Mouse (Mus musculus): ENCODE data around the gene Gatd1. TPM values are rescaled to one million over a fixed set of nuclear protein-coding genes. Genes with fewer than 3 reads are reported as not detected.

Gatd1 gene
- total RNA-seq, 1 experiment, result 25.9 TPM

GRCm38 (mm10) chr7:141364349-141365048 is 49.4 kb downstream of the Gatd1 start:
- Histone ChIP-seq H3K36me3 (ENCODE audit: control insufficient read depth, insufficient read depth, low read length, poor library complexity, severe bottlenecking) (no peaks in the 10 kb centered on the region), H3K9me3 (ENCODE audit: control insufficient read depth, insufficient read depth, low read depth, low read length) (no peaks in the 10 kb centered on the region), H3K4me1 (ENCODE audit: control insufficient read depth in 2 of 2, insufficient read depth in 2 of 2, low read length in 2 of 2, poor library complexity in 1 of 2) (peaks cover 0 to 4% of the 10 kb centered on the region in 2 experiments; a peak in 1 of 4 replicates), H3K27ac (ENCODE audit: insufficient read depth, low read depth, low read length, poor library complexity, severe bottlenecking) (no peak overlapping the region), H3K9ac (ENCODE audit: insufficient read depth, low read depth, low read length, poor library complexity, severe bottlenecking) (no peak overlapping the region), H3K4me3 (ENCODE audit: insufficient read depth in 1 of 2, low read depth in 1 of 2, low read length in 2 of 2, poor library complexity in 1 of 2, severe bottlenecking in 1 of 2) (no peak overlapping the region)
- in situ Hi-C loops (cut with MboI; ENCODE audit: low sequenced_read_pairs in 2 of 2, unreplicated experiment in 2 of 2), result no loop called here
- DNase-seq (ENCODE audit: low read depth, low spot score), result no peak
- TF ChIP-seq HCFC1 (IDR thresholded peaks at IDR 0.05; ENCODE audit: borderline replicate concordance, insufficient read depth, low read length) (no peak), ZC3H11A (IDR thresholded peaks at IDR 0.05; ENCODE audit: borderline replicate concordance, low read depth, low read length) (no peak), MAFK (IDR thresholded peaks at IDR 0.05; ENCODE audit: insufficient read depth, low read depth, low read length) (no peak), CHD2 (IDR thresholded peaks at IDR 0.05; ENCODE audit: low read depth, low read length) (no peak), ZNF384 (IDR thresholded peaks at IDR 0.05; ENCODE audit: low read depth, low read length) (no peak)

GRCm38 (mm10) chr7:141363752-141364125 is 50.2 kb downstream of the Gatd1 start:
- H3K9me3 ChIP-seq (ENCODE audit: control insufficient read depth, insufficient read depth, low read depth, low read length), result no peaks in the 10 kb centered on the region
- H3K36me3 ChIP-seq (ENCODE audit: control insufficient read depth, insufficient read depth, low read length, poor library complexity, severe bottlenecking), result no peaks in the 10 kb centered on the region
- H3K9ac ChIP-seq (ENCODE audit: insufficient read depth, low read depth, low read length, poor library complexity, severe bottlenecking), result no peak overlapping the region
- H3K27ac ChIP-seq (ENCODE audit: insufficient read depth, low read depth, low read length, poor library complexity, severe bottlenecking), result no peak overlapping the region
- in situ Hi-C loops (cut with MboI; ENCODE audit: low sequenced_read_pairs in 2 of 2, unreplicated experiment in 2 of 2), result no loop called here
- TF ChIP-seq ZNF384 (IDR thresholded peaks at IDR 0.05; ENCODE audit: low read depth, low read length) (no peak), MAFK (IDR thresholded peaks at IDR 0.05; ENCODE audit: insufficient read depth, low read depth, low read length) (no peak), CHD2 (IDR thresholded peaks at IDR 0.05; ENCODE audit: low read depth, low read length) (no peak), HCFC1 (IDR thresholded peaks at IDR 0.05; ENCODE audit: borderline replicate concordance, insufficient read depth, low read length) (no peak), ZC3H11A (IDR thresholded peaks at IDR 0.05; ENCODE audit: borderline replicate concordance, low read depth, low read length) (no peak)
- H3K4me1 ChIP-seq (ENCODE audit: control insufficient read depth in 2 of 2, insufficient read depth in 2 of 2, low read length in 2 of 2, poor library complexity in 1 of 2), result peaks cover 0 to 4% of the 10 kb centered on the region in 2 experiments; a peak in 1 of 4 replicates
- no peak for DNase-seq (ENCODE audit: low read depth, low spot score)
- H3K4me3 ChIP-seq (ENCODE audit: insufficient read depth in 1 of 2, low read depth in 1 of 2, low read length in 2 of 2, poor library complexity in 1 of 2, severe bottlenecking in 1 of 2), result no peak overlapping the region

- Histone ChIP-seq H3K27ac (ENCODE audit: insufficient read depth, low read depth, low read length, poor library complexity, severe bottlenecking) (no peak overlapping the region), H3K4me3 (ENCODE audit: insufficient read depth in 1 of 2, low read depth in 1 of 2, low read length in 2 of 2, poor library complexity in 1 of 2, severe bottlenecking in 1 of 2) (no peak overlapping the region), H3K4me1 (ENCODE audit: control insufficient read depth in 2 of 2, insufficient read depth in 2 of 2, low read length in 2 of 2, poor library complexity in 1 of 2) (peaks cover 0 to 3% of the 10 kb centered on the region in 2 experiments; a peak in 1 of 4 replicates), H3K36me3 (ENCODE audit: control insufficient read depth, insufficient read depth, low read length, poor library complexity, severe bottlenecking) (no peaks in the 10 kb centered on the region), H3K9ac (ENCODE audit: insufficient read depth, low read depth, low read length, poor library complexity, severe bottlenecking) (no peak overlapping the region), H3K9me3 (ENCODE audit: control insufficient read depth, insufficient read depth, low read depth, low read length) (no peaks in the 10 kb centered on the region)
- peak; percentile 73 for DNase-seq (ENCODE audit: low read depth, low spot score)
- in situ Hi-C loops (cut with MboI; ENCODE audit: low sequenced_read_pairs in 2 of 2, unreplicated experiment in 2 of 2), result no loop called here
- no peak for TF ChIP-seq MAFK (IDR thresholded peaks at IDR 0.05; ENCODE audit: insufficient read depth, low read depth, low read length)
- no peak for TF ChIP-seq CHD2 (IDR thresholded peaks at IDR 0.05; ENCODE audit: low read depth, low read length)
- TF ChIP-seq ZC3H11A (IDR thresholded peaks at IDR 0.05; ENCODE audit: borderline replicate concordance, low read depth, low read length), result peak; percentile 81; the same call in 1 of the 2 replicates
Measured at GRCm38 (mm10) chr7:141363106-141363751, 50.7 kb downstream of the Gatd1 start.

- Histone ChIP-seq H3K9ac (ENCODE audit: insufficient read depth, low read depth, low read length, poor library complexity, severe bottlenecking) (peak overlapping the region; percentile 6; the same call in 1 of the 2 replicates), H3K4me3 (ENCODE audit: insufficient read depth in 1 of 2, low read depth in 1 of 2, low read length in 2 of 2, poor library complexity in 1 of 2, severe bottlenecking in 1 of 2) (peak overlapping the region in 1 of 2 experiments; percentile 57; a peak in 3 of 4 replicates), H3K9me3 (ENCODE audit: control insufficient read depth, insufficient read depth, low read depth, low read length) (no peaks in the 10 kb centered on the region), H3K27ac (ENCODE audit: insufficient read depth, low read depth, low read length, poor library complexity, severe bottlenecking) (no peak overlapping the region), H3K36me3 (ENCODE audit: control insufficient read depth, insufficient read depth, low read length, poor library complexity, severe bottlenecking) (no peaks in the 10 kb centered on the region), H3K4me1 (ENCODE audit: control insufficient read depth in 2 of 2, insufficient read depth in 2 of 2, low read length in 2 of 2, poor library complexity in 1 of 2) (peaks cover 0 to 9% of the 10 kb centered on the region in 2 experiments; a peak in 2 of 4 replicates)
- DNase-seq (ENCODE audit: low read depth, low spot score), result no peak
- in situ Hi-C loops (cut with MboI; ENCODE audit: low sequenced_read_pairs in 2 of 2, unreplicated experiment in 2 of 2), result no loop called here
- TF ChIP-seq ZNF384 (IDR thresholded peaks at IDR 0.05; ENCODE audit: low read depth, low read length) (no peak), HCFC1 (IDR thresholded peaks at IDR 0.05; ENCODE audit: borderline replicate concordance, insufficient read depth, low read length) (no peak), ZC3H11A (IDR thresholded peaks at IDR 0.05; ENCODE audit: borderline replicate concordance, low read depth, low read length) (no peak), MAFK (IDR thresholded peaks at IDR 0.05; ENCODE audit: insufficient read depth, low read depth, low read length) (no peak), CHD2 (IDR thresholded peaks at IDR 0.05; ENCODE audit: low read depth, low read length) (no peak)
Measured at GRCm38 (mm10) chr7:141361510-141361909, 52.4 kb downstream of the Gatd1 start.

Other genes with a start within 250 kb of the Gatd1 start
- gene Rnh1, start 241.3 kb downstream of the Gatd1 start, total RNA-seq (2012; rRNA removed), result 61.9 and 70.3 TPM in 2 replicates
- gene Hras, start 220.1 kb downstream of the Gatd1 start, total RNA-seq (2012; rRNA removed), result 130 and 133 TPM in 2 replicates
- gene Lrrc56, start 220.0 kb downstream of the Gatd1 start, total RNA-seq (2012; rRNA removed), result 3.3 and 3.9 TPM in 2 replicates
- gene Lmntd2, start 200.1 kb downstream of the Gatd1 start, total RNA-seq (2012; rRNA removed), result 4.0 and 6.4 TPM in 2 replicates
- 32.2 and 44.3 TPM in 2 replicates for gene Rassf7, start 198.3 kb downstream of the Gatd1 start, total RNA-seq (2012; rRNA removed)
- gene Phrf1, start 185.4 kb downstream of the Gatd1 start, total RNA-seq (2012; rRNA removed), result 101 and 107 TPM in 2 replicates
- gene Irf7, start 147.7 kb downstream of the Gatd1 start, total RNA-seq (2012; rRNA removed), result 0.58 and 0.67 TPM in 2 replicates
- gene Cdhr5, start 137.3 kb downstream of the Gatd1 start, total RNA-seq (2012; rRNA removed), result 0.13 and 0.26 TPM in 2 replicates
- 12.0 and 31.9 TPM in 2 replicates for gene Sct, start 135.0 kb downstream of the Gatd1 start, total RNA-seq (2012; rRNA removed)
- 0.76 and 0.95 TPM in 2 replicates for gene Drd4, start 122.1 kb downstream of the Gatd1 start, total RNA-seq (2012; rRNA removed)
- gene Deaf1, start 86.4 kb downstream of the Gatd1 start, total RNA-seq (2012; rRNA removed), result 23.7 and 31.1 TPM in 2 replicates
- gene Tmem80, start 86.4 kb downstream of the Gatd1 start, total RNA-seq (2012; rRNA removed), result 7.3 and 9.7 TPM in 2 replicates
- gene Eps8l2, start 75.3 kb downstream of the Gatd1 start, total RNA-seq (2012; rRNA removed), result 9.7 and 10.4 TPM in 2 replicates
- 327 and 432 TPM in 2 replicates for gene Taldo1, start 21.9 kb downstream of the Gatd1 start, total RNA-seq (2012; rRNA removed)
- gene Cend1, start 15.4 kb upstream of the Gatd1 start, total RNA-seq (2012; rRNA removed), result 1.5 and 2.7 TPM in 2 replicates
- gene Slc25a22, start 23.8 kb upstream of the Gatd1 start, total RNA-seq (2012; rRNA removed), result 16.2 and 19.8 TPM in 2 replicates
- 23.4 and 36.0 TPM in 2 replicates for gene Pidd1, start 29.9 kb upstream of the Gatd1 start, total RNA-seq (2012; rRNA removed)
- gene Rplp2, start 33.2 kb upstream of the Gatd1 start, total RNA-seq (2012; rRNA removed), result 3,085 and 4,150 TPM in 2 replicates
- 10.7 and 12.7 TPM in 2 replicates for gene Pnpla2, start 41.1 kb upstream of the Gatd1 start, total RNA-seq (2012; rRNA removed)
- gene Cracr2b, start 47.0 kb upstream of the Gatd1 start, total RNA-seq (2012; rRNA removed), result 5.8 and 11.7 TPM in 2 replicates
- gene Cd151, start 53.3 kb upstream of the Gatd1 start, total RNA-seq (2012; rRNA removed), result 238 and 257 TPM in 2 replicates
- 110 and 120 TPM in 2 replicates for gene Polr2l, start 61.0 kb upstream of the Gatd1 start, total RNA-seq (2012; rRNA removed)
- gene Tspan4, start 61.1 kb upstream of the Gatd1 start, total RNA-seq (2012; rRNA removed), result 75.9 and 98.8 TPM in 2 replicates
- 30.1 and 46.1 TPM in 2 replicates for gene Chid1, start 125.7 kb upstream of the Gatd1 start, total RNA-seq (2012; rRNA removed)
- gene Ap2a2, start 148.0 kb upstream of the Gatd1 start, total RNA-seq (2012; rRNA removed), result 98.8 and 103 TPM in 2 replicates
- gene Muc6, start 241.2 kb upstream of the Gatd1 start, total RNA-seq (2012; rRNA removed), result 0.09 and 0.11 TPM in 2 replicates